Mouse (Mus musculus) layer of hippocampus, adult 2 months (tissue): ENCODE results near the gene Carmil2. TPM values are rescaled to one million over a fixed set of nuclear protein-coding genes. Genes with fewer than 3 reads are reported as not detected.
A peak's percentile ranks its signal among the peaks of the same experiment; 100 is the strongest.

ENCODE experiments used
- DNase-seq, 2 experiments: peaks; one replicate each; pipeline ENCODE4 v3.0.0; 2022; ENCODE audit warnings: low spot score in 2 of 2
- H3K27ac ChIP-seq: fragments of 200-600 bp; 2 replicates; pipeline ENCODE4 v1.8.1; 2022
- H3K4me3 ChIP-seq: fragments of 200-600 bp; 2 replicates; pipeline ENCODE4 v1.8.1; 2022; ENCODE audit warnings: mild to moderate bottlenecking
- CTCF ChIP-seq: fragments of 200-600 bp; conservative IDR thresholded peaks from 2 replicates; pipeline ENCODE4 v1.8.1; 2022; ENCODE audit warnings: antibody characterized with exemption, mild to moderate bottlenecking, moderate library complexity
- long read RNA-seq, 2 experiments: library from polyadenylated mRNA; stranded (forward); transcript quantifications; one replicate each; pipeline ENCODE4 v2.0.0; 2021; ENCODE audit warnings: borderline mapping rate in 2 of 2
- total RNA-seq, 2 experiments: library from RNA; stranded (reverse); gene quantifications; 2 replicates each; pipeline ENCODE4 v1.2.3; 2021

Gene Carmil2
- 10 to 100 TPM; 71.1 to 76.9 TPM for total RNA-seq
- long read RNA-seq, experiment 1, partial matches to known transcripts: 81 of 93 reads
- long read RNA-seq, experiment 1, other reads (novel, unspliced or antisense): 12 of 93 reads
- long read RNA-seq, experiment 2, partial matches to known transcripts: 109 of 124 reads
- long read RNA-seq, experiment 2, other reads (novel, unspliced or antisense): 15 of 124 reads

GRCm38 (mm10) chr8:105685796-105686308 lies at the start of gene Carmil2:
Gene Carmil2, plus strand, starts transcription at chr8:105686274.
- H3K4me3 ChIP-seq: no peak within 1 kb of the TSS
- H3K27ac ChIP-seq: no peak within 1 kb of the TSS
- peak; percentile 82 for TF ChIP-seq CTCF
- peak in 1 of 2 experiments; percentile 55 for DNase-seq

- peak within 1 kb of the TSS; percentile 75 for H3K4me3 ChIP-seq
- TF ChIP-seq CTCF: no peak; the same call in 1 of the 2 replicates
Measured at GRCm38 (mm10) chr8:105636963-105637510, 49.0 kb upstream of the Carmil2 start, which contains the start of gene Agrp. Gene Agrp, minus strand, starts transcription at chr8:105637393.

GRCm38 (mm10) chr8:105637601-105638041 lies 48.5 kb upstream of the Carmil2 start:
- TF ChIP-seq CTCF: no peak
- DNase-seq: no peak

More at GRCm38 (mm10) chr8:105636963-105637510, 49.0 kb upstream of the Carmil2 start, which contains the start of gene Agrp:
- no peak for DNase-seq
- H3K27ac ChIP-seq: peak within 1 kb of the TSS; percentile 100

GRCm38 (mm10) chr8:105638510-105638909 lies 47.6 kb upstream of the Carmil2 start:
- peak in 1 of 2 experiments; percentile 7 for DNase-seq
- TF ChIP-seq CTCF: no peak
- H3K27ac ChIP-seq: peak overlapping the region; percentile 100; the same call in 1 of the 2 replicates
- H3K4me3 ChIP-seq: peak overlapping the region; percentile 75

More at GRCm38 (mm10) chr8:105637601-105638041, 48.5 kb upstream of the Carmil2 start:
- Histone ChIP-seq H3K4me3 (peak overlapping the region; percentile 75), H3K27ac (peak overlapping the region; percentile 100)

GRCm38 (mm10) chr8:105639835-105640234 lies 46.2 kb upstream of the Carmil2 start:
- no peak overlapping the region; the same call in 1 of the 2 replicates for H3K27ac ChIP-seq
- TF ChIP-seq CTCF: no peak
- H3K4me3 ChIP-seq: no peak overlapping the region
- no peak for DNase-seq

GRCm38 (mm10) chr8:105640511-105640910 lies 45.6 kb upstream of the Carmil2 start:
- Histone ChIP-seq H3K4me3 (no peak overlapping the region), H3K27ac (no peak overlapping the region)
- DNase-seq: no peak
- TF ChIP-seq CTCF: no peak

- DNase-seq: no peak
- Histone ChIP-seq H3K4me3 (no peak overlapping the region), H3K27ac (no peak overlapping the region)
- TF ChIP-seq CTCF: no peak
Measured at GRCm38 (mm10) chr8:105645205-105645604, 40.9 kb upstream of the Carmil2 start.

- DNase-seq: no peak
- no peak for TF ChIP-seq CTCF
- H3K27ac ChIP-seq: no peak overlapping the region
- no peak overlapping the region for H3K4me3 ChIP-seq
Measured at GRCm38 (mm10) chr8:105648929-105649328, 37.1 kb upstream of the Carmil2 start.

- H3K4me3 ChIP-seq: no peak overlapping the region
- no peak overlapping the region for H3K27ac ChIP-seq
- DNase-seq: no peak
- TF ChIP-seq CTCF: no peak
Measured at GRCm38 (mm10) chr8:105657641-105658040, 28.4 kb upstream of the Carmil2 start.

GRCm38 (mm10) chr8:105661167-105661566 lies 24.9 kb upstream of the Carmil2 start:
- no peak for DNase-seq
- Histone ChIP-seq H3K27ac (no peak overlapping the region), H3K4me3 (no peak overlapping the region)
- TF ChIP-seq CTCF: peak; percentile 77

- no peak overlapping the region for H3K4me3 ChIP-seq
- peak; percentile 69 for TF ChIP-seq CTCF
- DNase-seq: no peak
- no peak overlapping the region for H3K27ac ChIP-seq
Measured at GRCm38 (mm10) chr8:105677891-105678290, 8.2 kb upstream of the Carmil2 start.

GRCm38 (mm10) chr8:105685325-105685724 lies 749 bp upstream of the Carmil2 start:
- no peak for TF ChIP-seq CTCF
- Histone ChIP-seq H3K4me3 (no peak overlapping the region), H3K27ac (no peak overlapping the region)
- no peak for DNase-seq

- DNase-seq: no peak
- TF ChIP-seq CTCF: no peak
- Histone ChIP-seq H3K27ac (no peak overlapping the region), H3K4me3 (no peak overlapping the region)
Measured at GRCm38 (mm10) chr8:105686551-105686950, 477 bp downstream of the Carmil2 start.
